Comparison of ENCODE assay signal across 18 mouse cellular contexts in the genomic region with DNA sequence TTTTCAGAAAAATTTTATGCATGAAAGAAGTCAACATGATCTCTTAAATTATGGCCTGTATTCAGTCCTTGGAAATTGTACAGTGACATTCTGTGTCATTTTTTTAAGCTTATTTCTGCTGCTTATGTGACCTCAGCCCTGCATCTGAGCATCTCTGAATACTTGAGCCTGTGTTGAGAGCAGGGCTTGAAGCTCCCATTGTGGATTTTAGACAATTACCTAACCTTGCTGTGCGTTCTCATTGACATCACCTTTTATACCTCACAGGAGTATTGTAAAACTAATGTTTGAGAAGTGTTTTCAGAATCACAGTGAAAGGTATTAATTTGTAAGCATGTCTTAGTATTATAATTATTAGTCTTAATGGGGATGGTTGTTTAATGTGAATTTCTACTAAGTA.
"Had no signal": no experiment of that assay in that cellular context is flagged by ENCODE, and none has a peak within 500 bp of the region (broad histone marks: within the 10 kb centered on the region; RNA-seq: fewer than 3 reads in every experiment).

No protein-coding gene starts in this region.

- H3K4me1 ChIP-seq: neural tube, embryonic 15.5 days had no signal

- H3K4me3 ChIP-seq: midbrain, embryonic 10.5 days; midbrain, embryonic 12.5 days; myocyte; neural tube, embryonic 13.5 days; neural tube, embryonic 15.5 days had no signal

- H3K36me3 ChIP-seq: midbrain, embryonic 10.5 days; neural tube, embryonic 13.5 days; neural tube, embryonic 15.5 days had no signal

- ATAC-seq: midbrain, embryonic 16.5 days had no signal

- DNase-seq: lung, embryonic 14.5 days; lung, postnatal 10 days; lung, postnatal 4 days; midbrain, embryonic 14.5 days; retina, postnatal 1 day; right cerebral cortex, adult 18-20 months; right cerebral cortex, postnatal 25 days; right cerebral cortex, postnatal 4 days; spleen, adult 18-20 months; thymus, adult 18-20 months; thymus, postnatal 14 days; thymus, postnatal 36 days had no signal

- H3K27ac ChIP-seq: midbrain, embryonic 10.5 days; midbrain, embryonic 12.5 days; neural tube, embryonic 13.5 days; neural tube, embryonic 15.5 days had no signal

- H3K9me3 ChIP-seq: midbrain, embryonic 10.5 days; midbrain, embryonic 12.5 days; neural tube, embryonic 13.5 days; neural tube, embryonic 15.5 days had no signal

- H3K9ac ChIP-seq: lung, embryonic 14.5 days; midbrain, embryonic 12.5 days; neural tube, embryonic 13.5 days; neural tube, embryonic 15.5 days had no signal

- H3K4me2 ChIP-seq: lung, embryonic 14.5 days; midbrain, embryonic 12.5 days; neural tube, embryonic 13.5 days; neural tube, embryonic 15.5 days had no signal

- H3K27me3 ChIP-seq: midbrain, embryonic 12.5 days; neural tube, embryonic 13.5 days; neural tube, embryonic 15.5 days had no signal
